Mouse (Mus musculus) heart, embryonic 13.5 days (tissue): ENCODE data around the gene Prokr2. TPM values are rescaled to one million over a fixed set of nuclear protein-coding genes. Genes with fewer than 3 reads are reported as not detected.
"Not testable (repeated sequence)": the region's sequence is repeated elsewhere in the genome, so short reads cannot be mapped to it uniquely, and the experiment has no call there.

Experiments
- ATAC-seq: fragments of 200-750 bp; cut with Nextera tagmentation; 2 replicates; pipeline ENCODE4 v1.8.0; 2017; ENCODE audit warnings: moderate TSS enrichment; ENCODE audit not compliant: insufficient number of reproducible peaks, low FRiP score, low TSS enrichment; ENCODE audit errors: extremely low read depth
- H3K27ac ChIP-seq: fragments of 300-500 bp; sonication (generic); replicated peaks from 2 replicates; pipeline ENCODE4 v1.5.1; 2015; ENCODE audit warnings: moderate library complexity, mild to moderate bottlenecking, inconsistent platforms
- H3K27me3 ChIP-seq: fragments of 300-500 bp; sonication (generic); replicated peaks from 2 replicates; pipeline ENCODE4 v1.6.1; 2015; ENCODE audit warnings: mild to moderate bottlenecking, inconsistent platforms
- H3K36me3 ChIP-seq: fragments of 300-500 bp; sonication (generic); 2 replicates; pipeline ENCODE4 v1.6.1; 2015; ENCODE audit warnings: mild to moderate bottlenecking, inconsistent platforms
- H3K4me1 ChIP-seq: fragments of 300-500 bp; sonication (generic); 2 replicates; pipeline ENCODE4 v1.6.1; 2015; ENCODE audit warnings: inconsistent platforms
- H3K4me2 ChIP-seq: fragments of 300-500 bp; sonication (generic); 2 replicates; pipeline ENCODE4 v1.6.1; 2015; ENCODE audit warnings: inconsistent platforms, mild to moderate bottlenecking, moderate library complexity
- H3K4me3 ChIP-seq: fragments of 300-500 bp; sonication (generic); 2 replicates; pipeline ENCODE4 v1.5.1; 2015; ENCODE audit warnings: moderate library complexity, mild to moderate bottlenecking, inconsistent platforms
- H3K9ac ChIP-seq: fragments of 300-500 bp; sonication (generic); 2 replicates; pipeline ENCODE4 v1.6.1; 2015; ENCODE audit warnings: inconsistent platforms, mild to moderate bottlenecking, moderate library complexity
- H3K9me3 ChIP-seq: fragments of 300-500 bp; sonication (generic); 2 replicates; pipeline ENCODE4 v1.6.1; 2016; ENCODE audit warnings: inconsistent platforms
- WGBS: fragments of 180-500 bp; shearing (Covaris S2); methylation state at CpG from one replicate; pipeline ENCODE4 v1.1.7; 2015; ENCODE audit warnings: mixed read lengths; 5-methylcytosine and 5-hydroxymethylcytosine counted together
- polyA plus RNA-seq: library from polyadenylated mRNA; unstranded; fragments of >200 nt; fragmentation: Nextera tagmentation; extraction: Ambion mirVana; gene quantifications from 2 replicates; pipeline ENCODE4 v1.2.1, GENCODE M21; 2015

Gene Prokr2
- polyA plus RNA-seq, 1 experiment from 2014 or later: 1.1 TPM

GRCm38 (mm10) chr2:132337202-132337601 lies 48.0 kb downstream of the Prokr2 start:
- Histone ChIP-seq H3K4me1 (peaks cover 20% of the 10 kb centered on the region), H3K4me2 (no peak overlapping the region), H3K27me3 (no peaks in the 10 kb centered on the region), H3K27ac (no peak overlapping the region), H3K36me3 (no peaks in the 10 kb centered on the region), H3K4me3 (no peak overlapping the region), H3K9me3 (no peaks in the 10 kb centered on the region), H3K9ac (no peak overlapping the region)
- ATAC-seq: no peak
- 73% methylated on average over 2 of the region's 2 CpGs for WGBS

- no peak overlapping the region for H3K4me3 ChIP-seq
- no peaks in the 10 kb centered on the region for H3K36me3 ChIP-seq
- no peaks in the 10 kb centered on the region for H3K27me3 ChIP-seq
- H3K27ac ChIP-seq: no peak overlapping the region; the same call in 1 of the 2 replicates
- WGBS: 33% methylated on average over 4 of the region's 4 CpGs
- no peaks in the 10 kb centered on the region for H3K9me3 ChIP-seq
- no peak overlapping the region for H3K9ac ChIP-seq
- H3K4me2 ChIP-seq: no peak overlapping the region
- ATAC-seq: no peak; the same call in 1 of the 2 replicates
- H3K4me1 ChIP-seq: no peaks in the 10 kb centered on the region; the same call in 1 of the 2 replicates
Observed at GRCm38 (mm10) chr2:132323541-132323940, 61.7 kb downstream of the Prokr2 start.

- Histone ChIP-seq H3K4me3 (no peak overlapping the region), H3K27me3 (no peaks in the 10 kb centered on the region), H3K36me3 (no peaks in the 10 kb centered on the region), H3K4me1 (no peaks in the 10 kb centered on the region; the same call in 1 of the 2 replicates), H3K9me3 (no peaks in the 10 kb centered on the region), H3K27ac (no peak overlapping the region), H3K9ac (no peak overlapping the region), H3K4me2 (no peak overlapping the region)
- WGBS: 70% methylated on average over 5 of the region's 5 CpGs
- ATAC-seq: no peak
Observed at GRCm38 (mm10) chr2:132320516-132320915, 64.7 kb downstream of the Prokr2 start.

- Histone ChIP-seq H3K4me1 (no peaks in the 10 kb centered on the region), H3K27ac (no peak overlapping the region), H3K4me2 (no peak overlapping the region), H3K9me3 (no peaks in the 10 kb centered on the region), H3K27me3 (no peaks in the 10 kb centered on the region), H3K4me3 (no peak overlapping the region), H3K36me3 (0 out of 2 replicates have a peak, but pooled peaks cover under 1% of the 10 kb centered on the region), H3K9ac (no peak overlapping the region)
- no peak for ATAC-seq
- 64% methylated on average over 1 of the region's 1 CpGs for WGBS
Observed at GRCm38 (mm10) chr2:132317178-132317577, 68.1 kb downstream of the Prokr2 start.

GRCm38 (mm10) chr2:132316041-132316808 lies 69.0 kb downstream of the Prokr2 start:
- Histone ChIP-seq H3K27me3 (no peaks in the 10 kb centered on the region), H3K4me1 (no peaks in the 10 kb centered on the region), H3K27ac (no peak overlapping the region), H3K4me3 (no peak overlapping the region), H3K9me3 (no peaks in the 10 kb centered on the region), H3K4me2 (no peak overlapping the region), H3K36me3 (0 out of 2 replicates have a peak, but pooled peaks cover 8% of the 10 kb centered on the region), H3K9ac (no peak overlapping the region)
- whole genome bisulfite sequencing: 35% methylated on average over 8 of the region's 8 CpGs
- no peak for ATAC-seq

- ATAC-seq, H3K4me3 ChIP-seq, H3K27me3 ChIP-seq, H3K9ac ChIP-seq, H3K9me3 ChIP-seq, H3K27ac ChIP-seq, H3K4me2 ChIP-seq, H3K4me1 ChIP-seq: not testable (repeated sequence)
- WGBS: 81% methylated on average over 8 of the region's 8 CpGs
- peaks cover 22% of the 10 kb centered on the region; the same call in 1 of the 2 replicates for H3K36me3 ChIP-seq
Observed at GRCm38 (mm10) chr2:132314057-132314456, 71.2 kb downstream of the Prokr2 start.

- Histone ChIP-seq H3K27me3 (no peaks in the 10 kb centered on the region), H3K9ac (no peak overlapping the region), H3K27ac (no peak overlapping the region), H3K9me3 (no peaks in the 10 kb centered on the region), H3K4me3 (no peak overlapping the region), H3K36me3 (peaks cover 27% of the 10 kb centered on the region), H3K4me2 (no peak overlapping the region), H3K4me1 (no peaks in the 10 kb centered on the region)
- ATAC-seq: no peak
- WGBS: 94% methylated on average over 2 of the region's 2 CpGs
Observed at GRCm38 (mm10) chr2:132313568-132313967, 71.7 kb downstream of the Prokr2 start.

- no peaks in the 10 kb centered on the region for H3K27me3 ChIP-seq
- H3K4me3 ChIP-seq: no peak overlapping the region
- H3K9me3 ChIP-seq: no peaks in the 10 kb centered on the region
- no peak for ATAC-seq
- H3K27ac ChIP-seq: no peak overlapping the region
- no peak overlapping the region for H3K4me2 ChIP-seq
- no peak overlapping the region for H3K9ac ChIP-seq
- peaks cover 37% of the 10 kb centered on the region for H3K36me3 ChIP-seq
- H3K4me1 ChIP-seq: no peaks in the 10 kb centered on the region
- WGBS: 80% methylated on average over 5 of the region's 5 CpGs
Observed at GRCm38 (mm10) chr2:132312616-132313015, 72.6 kb downstream of the Prokr2 start.

- WGBS: 91% methylated on average over 6 of the region's 6 CpGs
- no peak for ATAC-seq
- H3K9ac ChIP-seq: no peak overlapping the region
- H3K4me1 ChIP-seq: no peaks in the 10 kb centered on the region
- H3K36me3 ChIP-seq: peaks cover 65% of the 10 kb centered on the region
- H3K9me3 ChIP-seq: no peaks in the 10 kb centered on the region
- H3K4me3 ChIP-seq: no peak overlapping the region
- H3K27ac ChIP-seq: no peak overlapping the region
- no peak overlapping the region for H3K4me2 ChIP-seq
- no peaks in the 10 kb centered on the region for H3K27me3 ChIP-seq
Observed at GRCm38 (mm10) chr2:132309398-132309930, 75.8 kb downstream of the Prokr2 start.

- Histone ChIP-seq H3K4me1 (no peaks in the 10 kb centered on the region), H3K9ac (no peak overlapping the region), H3K9me3 (no peaks in the 10 kb centered on the region), H3K27ac (no peak overlapping the region), H3K4me2 (no peak overlapping the region), H3K4me3 (no peak overlapping the region), H3K36me3 (peaks cover 70% of the 10 kb centered on the region), H3K27me3 (no peaks in the 10 kb centered on the region)
- ATAC-seq: no peak
- WGBS: 86% methylated on average over 6 of the region's 6 CpGs
Observed at GRCm38 (mm10) chr2:132308829-132309228, 76.4 kb downstream of the Prokr2 start.

- ATAC-seq: no peak; the same call in 1 of the 2 replicates
- Histone ChIP-seq H3K36me3 (peaks cover 81% of the 10 kb centered on the region), H3K9ac (no peak overlapping the region), H3K27ac (no peak overlapping the region), H3K9me3 (no peaks in the 10 kb centered on the region), H3K4me1 (no peaks in the 10 kb centered on the region), H3K4me2 (no peak overlapping the region), H3K27me3 (no peaks in the 10 kb centered on the region), H3K4me3 (no peak overlapping the region)
- 87% methylated on average over 11 of the region's 11 CpGs for WGBS
Observed at GRCm38 (mm10) chr2:132307213-132307843, 77.9 kb downstream of the Prokr2 start.
